Mouse (Mus musculus) adrenal gland, postnatal 0 days (tissue): ENCODE data around the gene 4930595D18Rik. TPM values are rescaled to one million over a fixed set of nuclear protein-coding genes. Genes with fewer than 3 reads are reported as not detected.

ENCODE experiments used
- polyA plus RNA-seq: library from polyadenylated mRNA; unstranded; fragments of >200 nt; fragmentation: Nextera tagmentation; extraction: Ambion mirVana; gene quantifications from 2 replicates; pipeline ENCODE4 v1.2.1, GENCODE M21; 2015

The 4930595D18Rik gene
- polyA plus RNA-seq: not detected in 2 replicates

DNA sequence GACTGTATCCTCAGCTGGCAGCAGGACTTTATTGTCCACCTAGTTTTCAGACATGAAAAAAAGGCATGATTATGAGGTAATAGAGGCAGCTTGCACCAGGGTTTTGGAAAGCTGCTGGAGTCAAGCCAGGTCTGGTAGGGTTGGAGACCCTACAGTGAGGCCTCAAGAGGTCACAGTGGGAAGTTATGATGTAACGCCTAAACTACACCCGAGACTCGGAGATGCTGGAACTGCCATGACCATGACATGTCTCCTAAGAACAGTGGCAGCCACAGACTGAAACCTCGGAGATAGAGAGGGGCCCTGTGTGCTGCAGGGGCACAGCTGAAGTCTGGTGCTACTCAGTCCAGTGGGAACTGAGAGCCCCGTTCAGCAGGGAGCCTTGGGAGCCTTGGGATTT is at the start of gene 4930595D18Rik:
Gene 4930595D18Rik, minus strand, starts transcription at position 16 of the 400 bp plus-strand sequence.

DNA sequence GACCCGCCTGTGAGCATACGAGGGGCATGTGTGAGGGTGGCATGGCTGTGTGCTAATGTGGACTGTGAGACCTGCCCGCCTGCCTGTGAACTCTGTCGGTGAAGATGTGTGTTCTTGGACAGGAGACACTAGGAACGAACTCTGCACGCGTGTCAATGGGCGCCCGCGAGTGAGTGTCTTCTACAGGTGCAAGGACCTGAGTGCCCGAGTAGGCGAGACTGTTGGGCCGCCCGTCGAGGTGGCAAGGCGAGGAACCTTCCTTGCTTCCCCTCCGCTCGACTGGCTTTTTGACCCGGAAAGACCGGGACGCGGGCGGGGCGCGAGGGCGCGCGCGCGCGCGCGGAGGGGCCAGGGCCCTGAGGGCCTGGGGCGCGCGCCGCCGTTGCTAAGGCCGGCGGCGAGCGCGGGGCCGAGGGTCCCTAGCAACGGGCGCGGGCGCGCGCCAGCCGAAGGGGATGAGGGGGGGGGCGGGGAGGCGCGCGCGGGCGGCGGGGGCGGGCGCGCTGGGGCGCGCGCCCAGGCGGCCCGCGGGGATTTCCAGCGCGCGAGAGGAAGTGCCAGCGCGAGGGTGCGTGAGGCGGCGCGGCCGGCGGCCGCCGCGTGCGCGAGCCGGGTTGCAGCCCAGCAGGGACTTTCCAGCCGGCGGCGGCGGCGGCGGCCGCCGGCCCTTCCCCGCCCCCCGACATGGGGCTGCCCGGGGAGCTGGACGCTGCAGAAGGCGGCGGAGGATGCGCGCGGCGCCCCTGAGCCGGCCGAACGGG is 18.3 kb downstream of the 4930595D18Rik start, which contains the start of gene Traf3:
Gene Traf3, plus strand, starts transcription at position 540 of the 761 bp plus-strand sequence.

Other genes with a start within 250 kb of the 4930595D18Rik start
- gene Ankrd9, start 205.5 kb downstream of the 4930595D18Rik start, polyA plus RNA-seq: 6.4 and 9.0 TPM in 2 replicates
- gene Rcor1, start 145.1 kb downstream of the 4930595D18Rik start, polyA plus RNA-seq: 5.4 and 11.6 TPM in 2 replicates
- gene Traf3, start 18.1 kb downstream of the 4930595D18Rik start, polyA plus RNA-seq: 4.2 and 5.1 TPM in 2 replicates
- 0.73 and 1.1 TPM in 2 replicates for gene Amn, start 86.6 kb upstream of the 4930595D18Rik start, polyA plus RNA-seq
- 23.7 and 24.6 TPM in 2 replicates for gene Cdc42bpb, start 193.2 kb upstream of the 4930595D18Rik start, polyA plus RNA-seq
- gene Lbhd2, start 222.3 kb upstream of the 4930595D18Rik start, polyA plus RNA-seq: 10.9 and 25.3 TPM in 2 replicates
- gene Exoc3l4, start 232.5 kb upstream of the 4930595D18Rik start, polyA plus RNA-seq: 12.9 and 20.0 TPM in 2 replicates